Mouse (Mus musculus) bone marrow macrophage, adult 2 months (primary cell): ENCODE results near the gene Syce2.

Source experiments
- CTCF ChIP-seq: IDR thresholded peaks from 2 replicates; pipeline ENCODE4 v1.5.1; 2012; ENCODE audit warnings: low read depth, mild to moderate bottlenecking, low read length, moderate library complexity
- POLR2A ChIP-seq: IDR thresholded peaks from 2 replicates; pipeline ENCODE4 v1.6.1; 2012; ENCODE audit warnings: mild to moderate bottlenecking, low read depth, low read length, borderline replicate concordance

GRCm38 (mm10) chr8:84856434-84856833, 15.5 kb upstream of the Syce2 start:
- TF ChIP-seq CTCF (no peak), POLR2A (no peak)
